Mouse (Mus musculus): ENCODE results near the gene Actr6.

- TF ChIP-seq CTCF (IDR thresholded peaks at IDR 0.05; ENCODE audit: low read depth, low read length) (no peak), POLR2A (IDR thresholded peaks at IDR 0.05; ENCODE audit: extremely low read depth, insufficient read depth, low read length) (no peak)
Measured at GRCm38 (mm10) chr10:89708720-89709119, 23.4 kb downstream of the Actr6 start.

Data from liver, adult 2 months (tissue).